Mouse (Mus musculus) testis, adult 2 months (tissue): Measurements from ENCODE around the gene Purb.
"Not testable (repeated sequence)": the region's sequence is repeated elsewhere in the genome, so short reads cannot be mapped to it uniquely, and the experiment has no call there.

Source experiments
- CTCF ChIP-seq: fragments of 200-500 bp; IDR thresholded peaks from 2 replicates; pipeline ENCODE4 v1.5.1; 2012; ENCODE audit warnings: low read depth, mild to moderate bottlenecking, inconsistent platforms, low read length, moderate library complexity; ENCODE audit not compliant: control insufficient read depth, insufficient read depth, insufficient replicate concordance
- POLR2A ChIP-seq: fragments of 200-500 bp; IDR thresholded peaks from 2 replicates; pipeline ENCODE4 v1.6.1; 2012; ENCODE audit warnings: low read depth, mild to moderate bottlenecking, inconsistent platforms, low read length, moderate library complexity; ENCODE audit not compliant: control insufficient read depth

- TF ChIP-seq CTCF, POLR2A: not testable (repeated sequence)
Observed at GRCm38 (mm10) chr11:6448155-6448554, 27.6 kb downstream of the Purb start.
